Mouse (Mus musculus): ENCODE data around the gene Insl3. TPM values are rescaled to one million over a fixed set of nuclear protein-coding genes. Genes with fewer than 3 reads are reported as not detected.

The Insl3 gene
- polyA plus RNA-seq, 1 experiment from 2014 or later: 1.1 TPM

DNA sequence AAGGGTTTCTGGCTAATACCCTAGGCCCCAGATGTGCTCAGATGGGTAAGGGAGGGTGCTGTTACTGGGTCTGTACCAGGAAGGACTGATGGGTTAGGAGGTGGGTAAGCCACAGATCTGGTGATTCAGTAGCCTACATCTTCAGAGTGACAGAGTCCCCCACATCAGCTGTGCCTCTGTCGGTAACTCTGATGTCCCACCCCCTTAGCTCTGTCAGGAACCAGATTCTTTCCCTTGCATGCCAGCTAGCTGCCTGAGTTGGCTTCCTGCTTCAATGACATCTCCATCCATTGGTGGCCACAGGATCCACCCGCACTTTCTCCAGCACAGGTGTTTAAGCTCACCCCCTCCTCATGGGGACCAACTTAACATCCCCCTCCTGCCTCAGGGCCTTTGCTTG is 22.6 kb downstream of the Insl3 start:
- no peak overlapping the region for H3K27ac ChIP-seq (replicated peaks)
- H3K27me3 ChIP-seq: peaks cover 30% of the 10 kb centered on the region
- WGBS: 74% methylated on average over 2 of the region's 2 CpGs
- no peaks in the 10 kb centered on the region for H3K4me1 ChIP-seq
- no peak overlapping the region for H3K9ac ChIP-seq
- no peak overlapping the region for H3K4me3 ChIP-seq (replicated peaks)
- no peaks in the 10 kb centered on the region for H3K9me3 ChIP-seq (replicated peaks)
- no peak for ATAC-seq (ENCODE audit: insufficient number of reproducible peaks, low FRiP score, low TSS enrichment, low read depth)
- H3K4me2 ChIP-seq (replicated peaks): no peak overlapping the region
- no peaks in the 10 kb centered on the region for H3K36me3 ChIP-seq

- Histone ChIP-seq H3K27me3 (no peaks in the 10 kb centered on the region), H3K36me3 (no peaks in the 10 kb centered on the region), H3K9ac (no peak overlapping the region), H3K4me2 (replicated peaks) (no peak overlapping the region), H3K4me1 (no peaks in the 10 kb centered on the region), H3K4me3 (replicated peaks) (no peak overlapping the region), H3K27ac (replicated peaks) (no peak overlapping the region), H3K9me3 (replicated peaks) (no peaks in the 10 kb centered on the region)
- no peak for ATAC-seq (ENCODE audit: insufficient number of reproducible peaks, low FRiP score, low TSS enrichment, low read depth)
- 45% methylated on average over 8 of the region's 8 CpGs for WGBS
These were observed 26.5 kb downstream of the Insl3 start for GRCm38 (mm10) chr8:71715531-71715930.

DNA sequence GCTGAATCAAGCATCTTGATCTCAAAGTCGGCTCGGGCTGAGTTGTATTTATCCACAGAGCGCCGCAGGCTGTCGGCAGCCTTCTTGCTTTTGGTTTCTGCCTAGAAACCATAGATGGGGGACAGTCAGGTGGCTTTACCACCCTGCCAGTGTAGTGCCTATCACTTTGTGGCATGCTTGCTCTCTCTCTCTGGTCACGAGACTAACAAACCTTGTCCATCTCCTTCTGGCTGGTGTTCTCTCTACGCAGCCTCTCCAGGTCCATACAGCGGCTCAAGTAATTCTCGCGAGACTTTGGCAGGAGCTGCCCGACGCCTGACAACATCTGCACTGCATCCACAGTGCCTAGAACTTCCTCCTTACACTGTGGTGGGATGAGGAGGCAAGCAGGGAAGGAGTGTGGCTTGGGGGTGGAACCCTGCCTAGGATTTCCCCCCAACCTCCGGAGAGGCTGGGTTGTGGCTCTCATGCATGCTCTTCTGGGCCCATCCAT is 27.6 kb downstream of the Insl3 start:
- Histone ChIP-seq H3K9me3 (replicated peaks) (no peaks in the 10 kb centered on the region), H3K9ac (no peak overlapping the region), H3K36me3 (no peaks in the 10 kb centered on the region), H3K27ac (replicated peaks) (no peak overlapping the region), H3K4me3 (replicated peaks) (no peak overlapping the region), H3K4me2 (replicated peaks) (no peak overlapping the region), H3K27me3 (no peaks in the 10 kb centered on the region), H3K4me1 (no peaks in the 10 kb centered on the region)
- 79% methylated on average over 13 of the region's 13 CpGs for WGBS
- no peak for ATAC-seq (ENCODE audit: insufficient number of reproducible peaks, low FRiP score, low TSS enrichment, low read depth)

GRCm38 (mm10) chr8:71717096-71717495 is 28.1 kb downstream of the Insl3 start:
- H3K4me2 ChIP-seq (replicated peaks): no peak overlapping the region
- no peaks in the 10 kb centered on the region for H3K9me3 ChIP-seq (replicated peaks)
- H3K9ac ChIP-seq: no peak overlapping the region
- H3K27me3 ChIP-seq: no peaks in the 10 kb centered on the region
- no peak for ATAC-seq (ENCODE audit: insufficient number of reproducible peaks, low FRiP score, low TSS enrichment, low read depth)
- WGBS: 87% methylated on average over 12 of the region's 12 CpGs
- no peak overlapping the region for H3K27ac ChIP-seq (replicated peaks)
- no peak overlapping the region for H3K4me3 ChIP-seq (replicated peaks)
- no peaks in the 10 kb centered on the region for H3K36me3 ChIP-seq
- H3K4me1 ChIP-seq: no peaks in the 10 kb centered on the region

DNA sequence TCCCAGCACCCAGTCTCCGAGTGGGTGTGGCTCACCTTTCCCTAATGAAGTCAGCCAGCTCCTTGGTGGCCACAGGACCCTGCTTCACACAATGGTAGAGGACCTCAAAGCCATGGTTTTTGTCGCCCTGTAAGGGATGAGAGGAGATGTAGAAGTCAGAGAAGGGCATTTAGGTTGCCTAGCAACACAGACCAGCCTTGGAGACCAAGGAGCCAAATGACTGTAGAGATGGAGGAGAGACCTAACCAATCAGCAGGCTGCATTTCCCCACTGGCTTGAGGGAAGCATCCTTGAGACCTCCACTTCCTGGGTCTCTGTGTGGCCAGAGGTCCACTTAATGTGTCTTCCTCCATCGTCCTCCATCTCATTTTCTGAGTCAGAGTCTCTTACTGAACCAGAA is 29.2 kb downstream of the Insl3 start:
- H3K4me3 ChIP-seq (replicated peaks): no peak overlapping the region
- no peak overlapping the region for H3K4me2 ChIP-seq (replicated peaks)
- no peak overlapping the region for H3K27ac ChIP-seq (replicated peaks)
- no peak overlapping the region for H3K9ac ChIP-seq
- 18% methylated on average over 3 of the region's 3 CpGs for WGBS
- no peaks in the 10 kb centered on the region for H3K9me3 ChIP-seq (replicated peaks)
- no peaks in the 10 kb centered on the region for H3K27me3 ChIP-seq
- H3K4me1 ChIP-seq: no peaks in the 10 kb centered on the region
- no peak for ATAC-seq (ENCODE audit: insufficient number of reproducible peaks, low FRiP score, low TSS enrichment, low read depth)
- H3K36me3 ChIP-seq: no peaks in the 10 kb centered on the region

GRCm38 (mm10) chr8:71719218-71719617 is 30.2 kb downstream of the Insl3 start:
- H3K27ac ChIP-seq (replicated peaks): no peak overlapping the region
- WGBS: 56% methylated on average over 4 of the region's 4 CpGs
- H3K4me2 ChIP-seq (replicated peaks): no peak overlapping the region
- H3K36me3 ChIP-seq: no peaks in the 10 kb centered on the region
- no peaks in the 10 kb centered on the region for H3K9me3 ChIP-seq (replicated peaks)
- no peaks in the 10 kb centered on the region for H3K4me1 ChIP-seq
- H3K27me3 ChIP-seq: 0 out of 2 replicates have a peak, but pooled peaks cover 2% of the 10 kb centered on the region
- no peak overlapping the region for H3K9ac ChIP-seq
- no peak for ATAC-seq (ENCODE audit: insufficient number of reproducible peaks, low FRiP score, low TSS enrichment, low read depth)
- no peak overlapping the region for H3K4me3 ChIP-seq (replicated peaks)

- no peak for ATAC-seq (ENCODE audit: insufficient number of reproducible peaks, low FRiP score, low TSS enrichment, low read depth)
- peaks cover 10% of the 10 kb centered on the region for H3K27me3 ChIP-seq
- H3K4me2 ChIP-seq (replicated peaks): no peak overlapping the region
- no peak overlapping the region for H3K27ac ChIP-seq (replicated peaks)
- H3K9me3 ChIP-seq (replicated peaks): no peaks in the 10 kb centered on the region
- 42% methylated on average over 7 of the region's 7 CpGs for WGBS
- peaks cover 2% of the 10 kb centered on the region for H3K4me1 ChIP-seq
- H3K9ac ChIP-seq: no peak overlapping the region
- H3K36me3 ChIP-seq: no peaks in the 10 kb centered on the region
- H3K4me3 ChIP-seq (replicated peaks): no peak overlapping the region
These were observed 31.0 kb downstream of the Insl3 start for GRCm38 (mm10) chr8:71719928-71720457.

DNA sequence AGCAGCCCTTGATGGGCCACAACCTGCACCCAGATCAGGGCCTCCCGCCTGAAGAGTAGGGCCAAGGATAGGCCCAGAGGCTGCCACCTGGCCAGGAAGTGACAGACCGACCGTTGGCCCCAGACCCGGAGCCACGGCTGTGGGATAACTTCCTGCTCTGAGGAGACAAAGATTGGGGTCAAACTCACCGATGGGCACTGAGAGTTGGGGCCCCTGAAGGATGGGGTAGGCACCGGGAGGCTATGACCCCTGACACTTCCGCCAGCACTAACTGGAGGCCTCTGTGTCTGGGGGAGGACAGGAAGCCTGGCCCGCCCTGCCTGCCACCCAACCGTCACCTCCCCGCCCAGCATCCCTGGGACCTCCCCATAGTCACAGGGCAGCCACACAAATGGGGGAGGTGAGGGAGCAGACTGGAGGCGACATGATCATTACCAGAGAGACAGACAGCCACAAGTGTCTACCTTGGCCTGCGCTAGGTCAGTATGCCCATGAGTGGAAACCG is 34.1 kb downstream of the Insl3 start:
- Histone ChIP-seq H3K36me3 (no peaks in the 10 kb centered on the region), H3K9me3 (replicated peaks) (no peaks in the 10 kb centered on the region), H3K9ac (no peak overlapping the region), H3K27ac (replicated peaks) (no peak overlapping the region), H3K4me2 (replicated peaks) (no peak overlapping the region), H3K27me3 (peaks cover 27% of the 10 kb centered on the region), H3K4me1 (peaks cover 10% of the 10 kb centered on the region), H3K4me3 (replicated peaks) (no peak overlapping the region)
- 47% methylated on average over 14 of the region's 14 CpGs for WGBS
- no peak for ATAC-seq (ENCODE audit: insufficient number of reproducible peaks, low FRiP score, low TSS enrichment, low read depth)

- no peak for ATAC-seq (ENCODE audit: insufficient number of reproducible peaks, low FRiP score, low TSS enrichment, low read depth)
These were observed 35.4 kb downstream of the Insl3 start for GRCm38 (mm10) chr8:71724389-71724788.

DNA sequence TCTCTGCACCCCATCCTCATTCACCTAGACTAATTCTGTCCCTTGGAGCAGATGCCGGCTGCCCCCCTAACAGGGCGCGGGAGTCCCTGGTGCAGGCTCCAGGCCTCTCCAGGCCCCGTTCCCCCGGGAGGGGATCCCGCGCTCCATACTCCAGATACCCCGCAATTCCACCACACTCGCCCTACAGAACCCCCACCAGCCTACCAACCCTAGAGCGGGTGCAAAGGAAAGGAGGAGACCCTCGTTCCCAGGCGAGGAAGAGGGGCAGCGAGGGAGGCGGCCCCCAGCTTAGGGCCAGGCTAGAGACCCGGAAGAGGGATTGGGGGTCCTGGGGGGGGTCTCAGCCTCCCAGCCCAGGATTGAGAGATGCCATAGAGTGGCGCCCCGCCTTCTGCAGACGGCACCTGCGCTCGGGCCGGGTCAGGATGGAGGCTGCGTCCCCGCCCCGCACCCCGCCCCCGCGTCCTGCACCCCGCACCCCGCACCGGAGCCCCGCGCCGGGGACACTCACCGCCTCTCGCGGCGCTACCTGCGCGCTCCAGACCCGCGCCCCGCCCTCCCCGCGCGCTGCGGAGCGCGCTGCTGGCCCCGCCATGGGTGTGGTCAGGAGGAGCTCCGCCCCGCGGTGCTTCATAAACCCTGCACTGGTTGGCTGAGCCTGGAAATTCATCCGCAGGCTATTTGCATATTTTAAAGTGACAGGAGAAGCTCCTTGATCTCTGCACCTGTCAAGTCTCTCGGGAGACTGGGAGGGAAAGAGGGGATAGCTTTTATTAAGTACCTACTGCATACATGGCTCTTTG is 36.3 kb downstream of the Insl3 start, which contains the start of gene Fcho1:
Fcho1 (minus strand) TSS at position 595 of the 803 bp plus-strand sequence.
- no peaks in the 10 kb centered on the region for H3K36me3 ChIP-seq
- ATAC-seq (ENCODE audit: insufficient number of reproducible peaks, low FRiP score, low TSS enrichment, low read depth): peak; percentile 74
- peak within 1 kb of the TSS; percentile 24 for H3K9ac ChIP-seq
- H3K4me2 ChIP-seq (replicated peaks): peak within 1 kb of the TSS; percentile 86
- H3K4me1 ChIP-seq: peaks cover 19% of the 10 kb centered on the region
- H3K27me3 ChIP-seq: peaks cover 29% of the 10 kb centered on the region
- H3K4me3 ChIP-seq (replicated peaks): peak within 1 kb of the TSS; percentile 59
- under 1% methylated on average over 54 of the region's 54 CpGs for WGBS
- no peak within 1 kb of the TSS for H3K27ac ChIP-seq (replicated peaks)
- no peaks in the 10 kb centered on the region for H3K9me3 ChIP-seq (replicated peaks)

More at GRCm38 (mm10) chr8:71724389-71724788, 35.4 kb downstream of the Insl3 start:
- Histone ChIP-seq H3K9ac (no peak overlapping the region), H3K4me1 (peaks cover 19% of the 10 kb centered on the region), H3K27me3 (peaks cover 27% of the 10 kb centered on the region), H3K36me3 (no peaks in the 10 kb centered on the region), H3K9me3 (replicated peaks) (no peaks in the 10 kb centered on the region), H3K4me3 (replicated peaks) (no peak overlapping the region; the same call in 1 of the 2 replicates), H3K4me2 (replicated peaks) (no peak overlapping the region), H3K27ac (replicated peaks) (no peak overlapping the region)
- 59% methylated on average over 4 of the region's 4 CpGs for WGBS

DNA sequence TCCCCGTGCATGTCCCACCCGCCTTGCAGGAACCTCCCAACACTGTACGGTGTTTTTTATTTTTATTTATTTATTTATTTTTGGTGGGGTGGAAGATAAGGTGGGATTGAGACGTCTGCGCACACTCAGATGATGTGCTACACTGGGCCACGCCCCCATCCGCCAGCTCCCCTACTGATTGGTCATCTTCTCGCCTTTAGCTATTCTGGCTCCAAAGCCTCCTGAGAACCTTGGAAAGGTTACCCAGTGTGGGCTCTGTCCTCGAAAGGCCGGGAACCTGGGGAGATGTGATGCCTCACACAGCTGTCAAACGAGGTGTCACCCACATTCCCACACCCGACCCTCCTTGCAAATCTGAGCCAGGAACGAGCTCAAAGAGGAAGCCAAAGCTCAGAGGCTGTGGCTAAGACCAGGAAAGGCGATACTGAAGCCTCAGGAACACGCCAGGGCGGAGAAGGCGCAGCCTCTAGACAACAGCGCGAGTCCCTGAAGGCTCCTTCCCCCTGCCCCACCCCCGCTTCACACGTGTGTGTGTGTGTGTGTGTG is 39.3 kb downstream of the Insl3 start:
- no peak overlapping the region for H3K9ac ChIP-seq
- peak overlapping the region; percentile 31 for H3K4me3 ChIP-seq (replicated peaks)
- peaks cover 32% of the 10 kb centered on the region for H3K27me3 ChIP-seq
- H3K27ac ChIP-seq (replicated peaks): no peak overlapping the region
- ATAC-seq (ENCODE audit: insufficient number of reproducible peaks, low FRiP score, low TSS enrichment, low read depth): no peak
- H3K4me1 ChIP-seq: peaks cover 19% of the 10 kb centered on the region
- peak overlapping the region; percentile 54 for H3K4me2 ChIP-seq (replicated peaks)
- no peaks in the 10 kb centered on the region for H3K36me3 ChIP-seq
- no peaks in the 10 kb centered on the region for H3K9me3 ChIP-seq (replicated peaks)
- WGBS: 7% methylated on average over 20 of the region's 21 CpGs
